Mouse (Mus musculus) embryonic facial prominence, embryonic 12.5 days (tissue): ENCODE measurements around the gene Mcm6. TPM values are rescaled to one million over a fixed set of nuclear protein-coding genes. Genes with fewer than 3 reads are reported as not detected.

Experiments used
- ATAC-seq: fragments of 200-750 bp; cut with Nextera tagmentation; 2 replicates; pipeline ENCODE4 v1.8.0; 2017; ENCODE audit not compliant: insufficient number of reproducible peaks, insufficient read depth, low FRiP score, low TSS enrichment
- H3K27ac ChIP-seq: fragments of 300-500 bp; sonication (generic); 2 replicates; pipeline ENCODE4 v1.5.1; 2016; ENCODE audit warnings: mild to moderate bottlenecking
- H3K27me3 ChIP-seq: fragments of 300-500 bp; sonication (generic); 2 replicates; pipeline ENCODE4 v1.6.1; 2016; ENCODE audit warnings: mild to moderate bottlenecking, moderate library complexity
- H3K36me3 ChIP-seq: fragments of 300-500 bp; sonication (generic); 2 replicates; pipeline ENCODE4 v1.6.1; 2016; ENCODE audit warnings: mild to moderate bottlenecking
- H3K4me1 ChIP-seq: fragments of 300-500 bp; sonication (generic); 2 replicates; pipeline ENCODE4 v1.6.1; 2016
- H3K4me2 ChIP-seq: fragments of 300-500 bp; sonication (generic); replicated peaks from 2 replicates; pipeline ENCODE4 v1.6.1; 2016; ENCODE audit warnings: mild to moderate bottlenecking, moderate library complexity
- H3K4me3 ChIP-seq: fragments of 300-500 bp; sonication (generic); 2 replicates; pipeline ENCODE4 v1.5.1; 2016; ENCODE audit warnings: mild to moderate bottlenecking
- H3K9ac ChIP-seq: fragments of 300-500 bp; sonication (generic); 2 replicates; pipeline ENCODE4 v1.6.1; 2016; ENCODE audit warnings: mild to moderate bottlenecking, moderate library complexity
- H3K9me3 ChIP-seq: fragments of 300-500 bp; sonication (generic); 2 replicates; pipeline ENCODE4 v1.6.1; 2016; ENCODE audit warnings: mild to moderate bottlenecking, moderate library complexity
- WGBS: fragments of 180-500 bp; shearing (Covaris S2); methylation state at CpG from one replicate; pipeline ENCODE4 v1.1.7; 2016; 5-methylcytosine and 5-hydroxymethylcytosine counted together
- polyA plus RNA-seq: library from polyadenylated mRNA; unstranded; fragments of >200 nt; fragmentation: Nextera tagmentation; extraction: Ambion mirVana; gene quantifications from 2 replicates; pipeline ENCODE4 v1.2.1, GENCODE M21; 2016

Gene Mcm6
- polyA plus RNA-seq, 1 experiment from 2014 or later: 275 TPM

GRCm38 (mm10) chr1:128372143-128372860 lies 12.8 kb upstream of the Mcm6 start:
- no peak overlapping the region for H3K4me2 ChIP-seq
- ATAC-seq: no peak
- no peaks in the 10 kb centered on the region for H3K9me3 ChIP-seq
- H3K9ac ChIP-seq: no peak overlapping the region
- H3K4me1 ChIP-seq: no peaks in the 10 kb centered on the region
- H3K4me3 ChIP-seq: no peak overlapping the region
- H3K36me3 ChIP-seq: peaks cover 23% of the 10 kb centered on the region
- WGBS: 83% methylated on average over 7 of the region's 7 CpGs
- H3K27me3 ChIP-seq: no peaks in the 10 kb centered on the region
- H3K27ac ChIP-seq: no peak overlapping the region

- Histone ChIP-seq H3K9ac (no peak overlapping the region), H3K27me3 (no peaks in the 10 kb centered on the region), H3K4me1 (no peaks in the 10 kb centered on the region), H3K36me3 (peaks cover 21% of the 10 kb centered on the region), H3K9me3 (no peaks in the 10 kb centered on the region), H3K4me2 (no peak overlapping the region), H3K4me3 (no peak overlapping the region), H3K27ac (no peak overlapping the region)
- no peak for ATAC-seq
- 81% methylated on average over 5 of the region's 5 CpGs for WGBS
These were observed 9.4 kb upstream of the Mcm6 start for GRCm38 (mm10) chr1:128368732-128369441.

GRCm38 (mm10) chr1:128360601-128361000 lies 1.1 kb upstream of the Mcm6 start:
- H3K9ac ChIP-seq: no peak overlapping the region
- H3K9me3 ChIP-seq: no peaks in the 10 kb centered on the region
- no peaks in the 10 kb centered on the region for H3K27me3 ChIP-seq
- H3K4me3 ChIP-seq: no peak overlapping the region
- no peak overlapping the region for H3K27ac ChIP-seq
- H3K4me1 ChIP-seq: peaks cover 20% of the 10 kb centered on the region
- whole genome bisulfite sequencing: 72% methylated on average over 2 of the region's 2 CpGs
- H3K36me3 ChIP-seq: peaks cover 22% of the 10 kb centered on the region
- no peak for ATAC-seq
- no peak overlapping the region for H3K4me2 ChIP-seq

- Histone ChIP-seq H3K4me3 (peak overlapping the region; percentile 66), H3K4me2 (peak overlapping the region; percentile 67), H3K27me3 (no peaks in the 10 kb centered on the region), H3K36me3 (peaks cover 29% of the 10 kb centered on the region), H3K9ac (peak overlapping the region; percentile 68), H3K9me3 (no peaks in the 10 kb centered on the region), H3K4me1 (peaks cover 20% of the 10 kb centered on the region), H3K27ac (peak overlapping the region; percentile 94)
- peak; percentile 79 for ATAC-seq
- WGBS: under 1% methylated on average over 35 of the region's 35 CpGs
These were observed 429 bp downstream of the Mcm6 start for GRCm38 (mm10) chr1:128358916-128359553.

GRCm38 (mm10) chr1:128358276-128358675 lies 1.2 kb downstream of the Mcm6 start:
- ATAC-seq: no peak
- Histone ChIP-seq H3K4me1 (peaks cover 20% of the 10 kb centered on the region), H3K27ac (0 out of 2 replicates have a peak overlapping the region, but pooled peaks have one; percentile 94), H3K4me2 (peak overlapping the region; percentile 67), H3K4me3 (peak overlapping the region; percentile 66), H3K9ac (peak overlapping the region; percentile 68), H3K36me3 (peaks cover 36% of the 10 kb centered on the region), H3K27me3 (no peaks in the 10 kb centered on the region), H3K9me3 (no peaks in the 10 kb centered on the region)
- 68% methylated on average over 6 of the region's 6 CpGs for WGBS

GRCm38 (mm10) chr1:128357452-128357851 lies 2.0 kb downstream of the Mcm6 start:
- H3K9me3 ChIP-seq: no peaks in the 10 kb centered on the region
- peak overlapping the region; percentile 66 for H3K4me3 ChIP-seq
- H3K4me2 ChIP-seq: peak overlapping the region; percentile 67
- WGBS: 60% methylated on average over 3 of the region's 3 CpGs
- peaks cover 36% of the 10 kb centered on the region for H3K36me3 ChIP-seq
- no peak for ATAC-seq
- H3K4me1 ChIP-seq: peaks cover 20% of the 10 kb centered on the region
- no peak overlapping the region for H3K9ac ChIP-seq
- 0 out of 2 replicates have a peak overlapping the region, but pooled peaks have one; percentile 30 for H3K27ac ChIP-seq
- no peaks in the 10 kb centered on the region for H3K27me3 ChIP-seq

- 92% methylated on average over 3 of the region's 3 CpGs for WGBS
- peaks cover 67% of the 10 kb centered on the region for H3K36me3 ChIP-seq
These were observed 6.4 kb downstream of the Mcm6 start for GRCm38 (mm10) chr1:128353092-128353491.

GRCm38 (mm10) chr1:128344232-128344631 lies 15.2 kb downstream of the Mcm6 start:
- Histone ChIP-seq H3K4me3 (no peak overlapping the region), H3K27ac (no peak overlapping the region), H3K4me1 (no peaks in the 10 kb centered on the region), H3K9ac (no peak overlapping the region), H3K36me3 (peaks cover 78% of the 10 kb centered on the region), H3K9me3 (no peaks in the 10 kb centered on the region), H3K27me3 (no peaks in the 10 kb centered on the region), H3K4me2 (no peak overlapping the region)
- 84% methylated on average over 10 of the region's 10 CpGs for WGBS
- ATAC-seq: no peak

More at GRCm38 (mm10) chr1:128353092-128353491, 6.4 kb downstream of the Mcm6 start:
- H3K27me3 ChIP-seq: no peaks in the 10 kb centered on the region
- H3K4me2 ChIP-seq: no peak overlapping the region
- H3K27ac ChIP-seq: no peak overlapping the region
- no peak overlapping the region for H3K9ac ChIP-seq
- H3K9me3 ChIP-seq: no peaks in the 10 kb centered on the region
- ATAC-seq: no peak
- peaks cover 13% of the 10 kb centered on the region for H3K4me1 ChIP-seq
- H3K4me3 ChIP-seq: no peak overlapping the region

GRCm38 (mm10) chr1:128337708-128338320 lies 21.6 kb downstream of the Mcm6 start:
- Histone ChIP-seq H3K27me3 (no peaks in the 10 kb centered on the region), H3K4me2 (no peak overlapping the region), H3K9ac (no peak overlapping the region), H3K4me3 (no peak overlapping the region), H3K36me3 (peaks cover 72% of the 10 kb centered on the region), H3K27ac (no peak overlapping the region), H3K4me1 (no peaks in the 10 kb centered on the region), H3K9me3 (no peaks in the 10 kb centered on the region)
- WGBS: 88% methylated on average over 13 of the region's 13 CpGs
- ATAC-seq: no peak

GRCm38 (mm10) chr1:128330313-128330712 lies 29.2 kb downstream of the Mcm6 start:
- no peak overlapping the region for H3K27ac ChIP-seq
- no peak overlapping the region for H3K4me3 ChIP-seq
- H3K4me2 ChIP-seq: no peak overlapping the region
- H3K27me3 ChIP-seq: no peaks in the 10 kb centered on the region
- WGBS: 93% methylated on average over 1 of the region's 1 CpGs
- H3K36me3 ChIP-seq: peaks cover 73% of the 10 kb centered on the region
- no peaks in the 10 kb centered on the region for H3K9me3 ChIP-seq
- H3K4me1 ChIP-seq: no peaks in the 10 kb centered on the region
- ATAC-seq: no peak
- H3K9ac ChIP-seq: no peak overlapping the region

- H3K4me1 ChIP-seq: no peaks in the 10 kb centered on the region
- no peaks in the 10 kb centered on the region for H3K27me3 ChIP-seq
- H3K4me2 ChIP-seq: no peak within 1 kb of the TSS
- H3K4me3 ChIP-seq: no peak within 1 kb of the TSS
- ATAC-seq: no peak
- H3K9me3 ChIP-seq: no peaks in the 10 kb centered on the region
- H3K27ac ChIP-seq: no peak within 1 kb of the TSS
- WGBS: 81% methylated on average over 3 of the region's 3 CpGs
- H3K9ac ChIP-seq: no peak within 1 kb of the TSS
- peaks cover 56% of the 10 kb centered on the region for H3K36me3 ChIP-seq
These were observed 31.2 kb downstream of the Mcm6 start, which contains the start of gene Lct for GRCm38 (mm10) chr1:128328218-128328617. Gene Lct, minus strand, starts transcription at chr1:128328318.
